Mouse (Mus musculus) brain, embryonic 14.5 days (tissue): ENCODE measurements around the gene Ost4.

Source experiments
- CTCF ChIP-seq: fragments of 200-500 bp; IDR thresholded peaks from 2 replicates; pipeline ENCODE4 v1.5.1; 2012; ENCODE audit warnings: inconsistent platforms, mild to moderate bottlenecking, moderate library complexity, borderline replicate concordance; ENCODE audit not compliant: insufficient read depth, insufficient read length; ENCODE audit errors: extremely low read depth
- POLR2A ChIP-seq: fragments of 200-500 bp; IDR thresholded peaks from 2 replicates; pipeline ENCODE4 v1.6.1; 2012; ENCODE audit warnings: mild to moderate bottlenecking, inconsistent platforms, borderline replicate concordance; ENCODE audit not compliant: poor library complexity, insufficient read depth, insufficient read length, severe bottlenecking; ENCODE audit errors: extremely low read depth

DNA sequence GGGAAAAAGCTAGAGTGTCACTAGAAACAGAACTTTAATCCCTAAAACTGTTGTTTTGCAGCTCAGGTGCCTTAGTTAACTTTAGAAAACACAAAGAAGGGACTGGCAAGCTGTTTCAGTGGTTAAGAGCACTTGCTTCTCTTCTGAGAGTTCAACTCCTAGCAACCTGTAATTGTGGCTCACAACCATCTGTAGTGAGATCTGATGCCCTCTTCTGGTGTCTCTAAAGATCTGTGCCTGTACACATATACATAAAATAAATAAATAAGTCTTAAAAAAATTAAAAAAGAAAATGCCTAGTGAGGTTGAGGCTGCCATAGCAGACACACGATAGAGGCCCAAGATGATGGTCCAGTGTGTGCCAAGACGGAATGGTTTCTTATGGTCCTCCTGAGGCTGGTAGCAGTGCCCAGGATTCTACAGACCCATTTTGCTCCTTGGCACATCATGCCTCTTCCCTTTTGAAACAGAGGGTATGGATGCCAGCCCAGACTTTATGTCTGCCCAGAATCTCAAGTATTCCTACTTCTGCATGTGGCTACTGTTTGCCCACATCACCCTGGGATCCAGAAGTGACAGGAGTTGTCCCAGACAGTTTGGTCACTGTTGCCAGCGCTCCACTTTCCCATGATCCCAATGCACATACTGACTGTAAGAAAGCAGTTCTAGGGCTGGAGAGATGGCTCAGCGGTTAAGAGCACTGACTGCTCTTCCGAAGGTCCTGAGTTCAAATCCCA lies 27.3 kb upstream of the Ost4 start:
- TF ChIP-seq POLR2A: no peak
- TF ChIP-seq CTCF: no peak
